Mouse (Mus musculus) spleen, postnatal 0 days (tissue): ENCODE data around the gene Ccdc177. TPM values are rescaled to one million over a fixed set of nuclear protein-coding genes. Genes with fewer than 3 reads are reported as not detected.

Source experiments
- polyA plus RNA-seq: library from polyadenylated mRNA; unstranded; fragments of >200 nt; fragmentation: Nextera tagmentation; extraction: Ambion mirVana; gene quantifications from 2 replicates; pipeline ENCODE4 v1.2.1, GENCODE M21; 2015

Ccdc177 gene
- polyA plus RNA-seq = not detected in 2 replicates

DNA sequence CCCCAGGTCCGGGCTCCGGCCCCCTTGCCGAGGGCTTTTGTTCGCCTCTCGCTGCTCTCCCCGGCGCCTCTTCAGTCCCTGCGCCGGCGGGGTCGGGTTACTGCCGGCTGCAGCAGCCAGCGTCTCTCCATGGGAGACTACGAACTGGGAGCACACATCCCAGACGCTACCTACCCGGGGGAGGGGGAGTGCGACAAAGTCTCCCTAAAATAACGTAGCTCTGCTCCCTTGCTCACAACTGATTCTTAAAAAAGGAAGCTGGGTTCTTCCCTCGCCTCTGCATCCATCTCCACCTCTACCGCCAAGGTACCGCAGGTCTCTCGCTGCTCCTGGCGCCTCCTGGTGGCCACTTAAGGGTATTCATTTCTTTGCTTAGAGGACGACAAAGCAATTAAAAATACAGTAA is at the start of gene Ccdc177:
TSS of gene Ccdc177 (minus strand) at position 292 of the 406 bp plus-strand sequence.

DNA sequence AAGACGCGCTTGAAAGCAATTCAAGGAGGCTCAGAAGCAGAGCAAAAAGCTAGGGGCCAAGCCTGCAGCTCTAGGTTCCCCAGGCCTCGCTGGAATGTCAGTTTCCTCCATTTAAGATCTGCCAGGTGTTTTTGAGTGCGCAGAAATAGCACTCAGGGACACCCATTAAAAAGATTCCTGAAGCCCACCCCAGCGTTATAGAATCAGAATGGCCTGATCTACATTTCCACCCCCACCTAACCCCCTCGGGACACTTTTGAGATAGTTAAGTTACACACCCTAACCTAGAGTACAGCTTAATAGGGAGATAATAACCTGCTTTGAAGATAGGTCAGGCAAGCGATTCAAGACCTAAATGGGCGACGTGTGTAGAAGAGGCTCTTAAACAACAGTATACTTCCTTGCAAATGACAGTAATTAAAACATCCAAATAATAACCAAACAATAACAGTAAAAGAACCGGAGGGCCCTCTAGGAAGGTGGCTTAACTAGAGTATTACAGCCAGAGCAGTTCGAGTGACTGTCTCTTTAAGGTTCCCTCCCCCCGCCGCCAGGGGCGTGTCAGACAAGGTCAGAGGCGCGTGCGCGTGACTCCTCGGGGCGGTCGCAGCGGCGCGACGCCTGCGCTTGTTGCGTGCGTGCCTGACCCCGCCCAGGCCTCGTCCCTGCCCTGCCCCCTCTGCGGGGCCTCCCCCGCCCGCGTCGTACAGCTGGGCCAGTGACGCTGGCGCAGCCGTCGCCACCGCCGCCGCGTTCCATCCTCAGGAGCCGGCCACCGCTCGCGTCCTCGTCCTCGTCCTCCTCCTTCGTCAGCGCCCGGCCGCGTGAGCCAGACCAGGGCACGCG is 29.6 kb upstream of the Ccdc177 start, which contains the start of gene Susd6:
TSS of gene Susd6 (plus strand) at position 662 of the 846 bp plus-strand sequence.

Other genes starting within 250 kb of the Ccdc177 start
- 2.3 and 3.3 TPM in 2 replicates for gene Galnt16, start 242.4 kb downstream of the Ccdc177 start, polyA plus RNA-seq
- gene Slc39a9, start 116.8 kb downstream of the Ccdc177 start, polyA plus RNA-seq = 8.2 and 8.7 TPM in 2 replicates
- gene Erh, start 116.3 kb downstream of the Ccdc177 start, polyA plus RNA-seq = 214 and 218 TPM in 2 replicates
- gene Plekhd1, start 68.1 kb downstream of the Ccdc177 start, polyA plus RNA-seq = 0.11 and 0.12 TPM in 2 replicates
- gene Susd6, start 29.8 kb upstream of the Ccdc177 start, polyA plus RNA-seq = 11.6 and 12.2 TPM in 2 replicates
- 430 and 462 TPM in 2 replicates for gene Srsf5, start 184.8 kb upstream of the Ccdc177 start, polyA plus RNA-seq
- 0.95 and 1.2 TPM in 2 replicates for gene Slc10a1, start 208.0 kb upstream of the Ccdc177 start, polyA plus RNA-seq